Mouse (Mus musculus) thymus, postnatal 25 days (tissue): ENCODE data around the gene Glod4.

Experiments used
- DNase-seq: peaks from one replicate; pipeline ENCODE4 v3.0.0; 2022

Glod4 gene

DNA sequence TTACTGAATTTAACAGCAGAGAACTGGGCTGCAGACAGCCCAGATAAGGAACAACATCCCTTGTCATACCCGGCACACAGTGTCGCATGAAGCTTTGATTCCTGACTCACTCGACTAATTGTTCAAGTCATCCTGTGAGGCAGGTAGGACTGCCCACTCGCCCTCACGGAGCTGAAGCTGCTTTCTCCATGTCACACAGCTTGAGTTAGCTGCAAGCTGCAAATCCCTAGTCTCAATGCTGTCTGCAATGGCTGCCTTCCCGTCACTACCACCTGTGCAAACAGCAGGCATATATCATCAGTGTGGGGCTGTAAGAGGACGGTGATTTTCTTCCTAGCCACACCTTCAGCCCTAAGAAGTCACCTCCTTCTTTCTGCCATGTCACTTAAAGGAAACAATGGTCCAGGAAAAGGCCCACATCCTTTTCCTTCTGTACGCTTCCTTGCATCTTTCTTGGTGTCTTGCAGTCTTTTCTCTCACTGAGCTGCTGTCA is 46.5 kb downstream of the Glod4 start:
- no peak for DNase-seq

- no peak for DNase-seq
Observed at GRCm38 (mm10) chr11:76196275-76196976, 47.1 kb downstream of the Glod4 start.

DNA sequence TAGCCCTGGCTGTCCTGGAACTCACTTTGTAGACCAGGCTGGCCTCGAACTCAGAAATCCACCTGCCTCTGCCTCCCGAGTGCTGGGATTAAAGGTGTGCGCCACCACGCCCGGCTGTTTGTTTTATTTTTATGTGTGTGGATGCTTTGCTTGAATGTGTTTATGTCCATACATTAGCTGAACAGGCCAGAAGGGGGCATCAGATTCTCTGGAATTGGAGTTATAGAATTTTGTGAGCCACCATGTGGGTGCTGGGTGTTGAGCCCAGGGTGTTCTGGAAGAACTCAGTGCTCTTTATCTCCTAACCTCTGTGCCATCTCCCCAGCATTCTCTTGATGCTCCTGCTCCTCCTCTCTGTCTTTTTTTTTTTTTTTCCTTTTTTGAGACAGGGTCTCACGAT is 56.6 kb downstream of the Glod4 start:
- DNase-seq, result no peak

- no peak for DNase-seq
Observed at GRCm38 (mm10) chr11:76183745-76184144, 59.8 kb downstream of the Glod4 start.

DNA sequence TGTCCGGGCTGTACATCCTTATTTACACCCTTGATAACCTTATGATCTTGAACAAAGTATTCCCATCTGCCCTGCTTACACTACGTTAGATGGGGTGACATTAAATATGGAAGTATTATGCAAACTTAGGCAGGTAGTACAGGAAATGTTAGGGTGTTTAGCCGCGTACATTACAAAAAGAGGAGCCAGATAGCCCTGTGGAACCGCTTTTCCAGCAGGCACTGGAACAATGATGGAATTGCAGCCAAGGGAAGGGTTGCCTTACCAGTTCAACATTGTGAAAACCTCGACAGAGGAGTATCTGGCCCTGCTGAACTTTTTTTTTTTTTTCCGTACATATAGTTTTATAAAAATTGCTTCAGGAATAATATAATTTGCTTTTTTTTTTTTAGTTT is 63.4 kb downstream of the Glod4 start:
- DNase-seq, result no peak

DNA sequence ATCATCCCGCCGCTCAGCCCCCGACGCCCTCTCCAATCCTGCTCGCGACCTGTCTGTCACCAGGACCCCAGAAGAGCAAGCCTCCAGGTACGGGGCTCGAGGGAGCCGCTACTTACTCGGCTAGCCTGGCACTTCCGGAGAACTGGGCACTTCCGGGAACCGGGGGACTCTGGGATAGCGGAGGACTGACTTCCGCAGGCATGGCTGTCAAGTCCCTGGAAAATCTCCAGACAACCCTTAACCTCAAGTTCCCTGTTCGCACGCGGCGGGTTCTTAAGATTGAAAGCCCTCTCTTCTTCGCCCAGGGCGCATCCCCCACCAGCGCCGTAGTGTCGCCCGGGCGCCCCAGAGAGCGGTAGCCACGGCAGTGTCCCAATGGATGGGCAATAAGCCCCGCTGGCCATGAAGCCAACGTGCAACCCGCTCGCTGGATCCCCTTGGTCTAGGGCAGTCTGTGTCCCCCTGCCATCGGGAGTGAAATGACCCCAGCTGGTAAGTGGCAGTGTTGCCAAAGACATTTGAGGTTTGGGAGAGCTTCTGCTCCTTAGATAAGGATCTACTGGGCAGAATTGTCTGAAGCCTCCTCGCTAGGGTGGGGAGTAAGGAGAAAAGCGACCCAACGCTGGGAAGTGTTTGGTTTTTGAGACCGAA is 63.9 kb downstream of the Glod4 start, which contains the start of the genes Vps53 and Fam57a:
Vps53 (minus strand) TSS at position 153 of the 651 bp plus-strand sequence.
Fam57a (plus strand) TSS at position 177 of the 651 bp plus-strand sequence.
- peak; percentile 86 for DNase-seq

GRCm38 (mm10) chr11:76178726-76179494 is 64.6 kb downstream of the Glod4 start:
- DNase-seq, result peak; percentile 14

DNA sequence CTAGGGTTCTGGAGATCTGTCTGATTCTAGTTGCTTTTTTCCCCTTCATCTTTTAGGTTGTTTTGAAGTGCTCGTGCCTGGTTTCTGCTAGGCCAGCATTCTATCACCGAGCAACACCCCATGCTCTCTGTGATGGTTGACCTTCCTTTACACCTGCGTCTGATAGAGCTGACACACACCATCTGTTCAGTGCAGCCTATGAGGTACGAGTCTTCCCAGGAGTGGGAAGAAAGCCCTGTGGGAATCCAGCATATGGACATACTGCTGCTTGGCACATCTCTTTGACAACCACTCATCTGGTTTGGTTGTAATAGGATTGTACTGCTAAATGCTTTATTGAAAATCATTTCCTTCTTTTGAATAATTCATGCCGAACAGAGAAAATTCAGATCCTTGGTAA is 73.3 kb downstream of the Glod4 start:
- DNase-seq, result no peak

GRCm38 (mm10) chr11:76168976-76169375 is 74.5 kb downstream of the Glod4 start:
- DNase-seq, result no peak

GRCm38 (mm10) chr11:76167079-76167765 is 76.3 kb downstream of the Glod4 start:
- peak; percentile 71 for DNase-seq

DNA sequence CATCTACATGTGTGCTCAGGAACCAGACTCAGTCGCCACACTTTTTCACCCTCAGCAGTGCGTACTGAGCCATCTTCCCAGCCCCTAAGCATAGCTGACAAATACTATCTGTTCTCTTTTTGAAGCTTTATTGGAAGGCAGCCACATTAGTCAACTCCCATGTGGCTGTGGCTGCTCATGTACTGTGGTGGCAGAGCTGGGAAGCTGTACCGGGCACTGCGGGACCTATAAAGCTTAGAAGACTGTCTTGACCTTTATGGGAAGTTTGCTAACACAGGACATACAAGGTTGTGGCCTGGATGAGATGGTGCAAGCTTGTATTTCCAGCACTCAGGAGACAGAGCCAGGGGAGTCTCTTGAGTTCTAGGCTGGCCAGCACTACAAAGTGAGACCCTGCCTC is 76.9 kb downstream of the Glod4 start:
- no peak for DNase-seq

GRCm38 (mm10) chr11:76160251-76160650 is 83.3 kb downstream of the Glod4 start:
- DNase-seq, result no peak

- no peak for DNase-seq
Observed at GRCm38 (mm10) chr11:76158375-76158774, 85.2 kb downstream of the Glod4 start.

DNA sequence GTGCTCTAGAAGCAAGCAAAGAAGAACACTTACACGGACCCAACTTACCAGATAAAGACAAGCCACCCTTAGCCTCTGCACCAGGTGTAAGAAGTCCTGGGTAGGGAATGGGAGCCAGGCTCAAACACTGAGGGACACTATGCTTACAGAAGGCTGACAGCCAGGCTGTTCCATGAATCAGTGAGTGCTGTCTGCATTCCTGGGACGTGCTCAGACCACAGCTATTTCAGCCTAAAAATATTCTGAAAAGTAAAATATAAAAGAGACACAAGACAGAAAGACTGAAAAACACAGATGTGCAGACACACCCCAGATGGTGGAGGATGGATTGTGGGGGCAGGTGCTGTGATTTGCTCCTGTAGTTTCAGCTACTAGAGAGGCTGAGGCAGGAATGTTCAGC is 88.7 kb downstream of the Glod4 start:
- no peak for DNase-seq

DNA sequence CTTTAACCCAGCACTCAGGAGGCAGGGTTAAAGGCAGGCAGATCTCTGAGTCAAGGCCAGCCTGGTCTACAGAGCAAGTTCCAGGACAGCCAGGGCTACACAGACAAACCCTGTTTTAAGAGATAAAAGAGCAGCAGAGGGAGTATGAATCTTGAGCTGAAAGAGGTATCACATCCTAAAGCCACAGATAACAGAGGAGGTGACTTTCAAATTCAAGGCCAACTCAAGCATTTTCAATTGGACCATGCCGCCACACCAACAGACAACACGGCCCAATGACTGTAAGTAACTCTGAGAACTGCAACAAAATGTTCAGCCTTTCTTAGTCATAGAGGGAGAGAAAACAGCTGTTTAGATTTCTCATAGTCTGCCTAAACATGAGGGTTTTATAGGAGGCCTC is 89.3 kb downstream of the Glod4 start:
- DNase-seq, result no peak

DNA sequence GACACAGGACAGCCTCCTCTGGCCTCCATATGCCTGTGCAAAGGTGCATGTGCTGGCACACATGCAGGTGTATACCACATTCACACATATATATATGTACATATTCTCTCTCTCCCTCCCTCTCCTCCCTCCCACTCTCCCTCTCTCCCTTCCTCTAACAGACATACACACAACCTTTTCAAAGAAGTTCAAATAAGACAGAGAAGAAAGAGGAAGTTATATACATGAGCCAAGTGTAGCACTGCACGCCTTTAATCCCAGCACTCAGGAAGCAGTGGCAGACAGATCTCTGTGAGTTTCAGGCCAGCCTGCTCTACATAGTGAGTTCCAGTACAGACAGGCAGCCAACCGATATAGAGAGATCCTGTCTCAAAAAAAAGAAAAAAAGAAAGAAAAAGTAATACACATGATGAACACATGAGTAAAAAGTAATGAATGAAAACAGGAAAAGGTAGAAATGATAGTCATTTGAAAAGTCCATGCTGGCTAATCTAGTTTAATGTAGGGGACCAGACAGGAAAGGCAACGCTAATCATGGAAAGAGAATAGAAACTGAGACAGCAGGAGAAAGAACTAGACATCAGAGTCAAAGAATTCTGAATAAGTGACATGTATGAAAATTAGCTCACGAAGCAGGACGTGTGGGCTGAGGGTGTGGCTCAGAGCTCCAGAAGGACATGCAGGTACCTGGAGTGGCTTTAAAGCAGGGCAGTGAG is 90.1 kb downstream of the Glod4 start:
- peak; percentile 18 for DNase-seq

GRCm38 (mm10) chr11:76150980-76151379 is 92.5 kb downstream of the Glod4 start:
- no peak for DNase-seq

DNA sequence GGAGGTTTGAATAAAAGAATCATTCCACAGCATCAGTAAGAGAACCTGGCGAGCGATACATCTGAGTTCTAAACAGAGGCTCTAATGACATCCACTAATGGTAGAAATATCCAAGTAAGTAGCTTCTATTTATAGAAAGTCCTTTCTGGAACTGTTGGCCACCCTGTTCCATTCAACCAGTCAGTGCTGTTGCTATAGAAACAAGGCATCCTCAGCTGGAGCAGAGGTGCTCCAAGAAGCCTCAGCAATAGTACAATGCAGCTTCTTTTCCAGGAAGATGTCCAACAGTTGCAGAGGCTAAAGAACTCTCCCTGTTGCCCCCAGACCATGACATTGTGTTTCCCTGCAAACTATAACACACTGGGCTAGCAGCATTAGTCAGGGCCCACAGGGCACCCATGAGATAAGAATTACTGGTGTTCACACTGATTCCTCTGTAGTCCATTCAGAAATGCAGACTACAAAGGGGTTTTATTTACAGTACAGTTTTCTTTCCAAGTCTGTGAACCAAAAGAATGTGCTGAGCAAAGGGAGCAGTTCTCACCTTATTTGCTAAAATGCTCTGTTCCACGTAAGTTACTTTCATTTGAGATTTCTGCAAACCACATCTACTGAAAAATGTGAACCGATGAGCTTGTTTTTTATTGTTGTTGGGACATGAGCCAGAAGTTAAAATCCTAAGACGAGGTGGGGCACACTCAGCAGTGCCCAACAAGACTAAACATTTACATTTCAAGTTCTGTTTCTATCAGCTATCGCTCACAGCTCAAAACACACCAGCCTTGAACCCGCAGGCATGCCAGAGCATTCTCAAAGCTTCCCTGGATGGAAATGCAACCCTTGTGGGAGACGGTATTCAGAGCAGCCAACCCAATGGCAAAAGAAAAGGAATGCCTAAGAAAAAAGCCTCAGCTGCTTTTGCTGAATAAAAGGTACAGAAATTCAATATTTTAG is 95.2 kb downstream of the Glod4 start:
- no peak for DNase-seq

DNA sequence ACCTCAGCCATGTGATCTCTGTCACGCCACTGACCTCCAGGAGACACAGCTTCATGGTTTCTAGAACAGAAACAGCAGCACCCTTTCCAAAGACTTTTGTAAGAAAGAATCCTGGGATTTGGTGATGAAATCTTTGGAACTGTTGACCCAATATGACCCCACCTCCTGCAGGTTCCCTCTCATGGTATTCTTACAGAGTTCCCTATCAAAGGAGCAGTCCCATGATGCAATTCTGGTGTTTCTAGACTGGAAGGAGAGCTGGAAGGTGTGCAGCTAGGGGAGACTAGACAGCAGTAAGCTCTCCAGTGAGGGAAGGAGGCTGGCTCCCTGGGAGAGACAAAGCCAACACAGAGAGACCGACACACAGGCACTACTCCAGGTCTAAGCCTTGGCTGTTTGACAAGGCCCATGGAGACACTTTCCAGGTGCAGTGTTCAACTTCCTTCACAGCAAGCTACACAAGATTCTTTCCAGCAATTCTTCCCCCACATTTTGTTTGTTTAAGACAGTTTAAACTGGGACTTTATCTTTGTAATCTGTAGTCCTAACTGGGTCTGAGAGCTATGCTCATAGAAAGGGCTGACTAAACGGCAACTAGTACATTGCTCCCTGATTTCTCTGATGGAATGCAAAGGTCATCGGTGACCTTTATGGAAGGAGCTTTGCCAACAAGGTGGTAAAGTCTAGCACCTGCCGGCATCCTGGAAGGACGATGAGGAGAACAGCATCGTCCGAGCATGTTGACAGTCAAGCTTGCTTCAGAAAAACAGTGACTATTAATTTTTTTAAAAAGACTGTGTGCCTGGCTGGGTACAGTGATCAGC is 97.1 kb downstream of the Glod4 start:
- DNase-seq, result no peak

- DNase-seq, result no peak
Observed at GRCm38 (mm10) chr11:76145169-76145568, 98.4 kb downstream of the Glod4 start.
